Mouse (Mus musculus) lung, adult 2 months (tissue): Measurements from ENCODE around the gene Hoxb4. TPM values are rescaled to one million over a fixed set of nuclear protein-coding genes. Genes with fewer than 3 reads are reported as not detected.

Experiments
- DNase-seq: peaks from one replicate; pipeline ENCODE4 v3.0.0; 2022
- H3K4me1 ChIP-seq: fragments of 200-500 bp; 2 replicates; pipeline ENCODE4 v1.6.1; 2011; ENCODE audit warnings: low read length; ENCODE audit not compliant: control insufficient read depth, insufficient read depth
- H3K4me3 ChIP-seq: fragments of 200-500 bp; replicated peaks from 2 replicates; pipeline ENCODE3; 2011; ENCODE audit warnings: low read depth, mild to moderate bottlenecking, control low read depth, low read length; ENCODE audit errors: extremely low read depth
- CTCF ChIP-seq: fragments of 200-500 bp; IDR thresholded peaks from 2 replicates; pipeline ENCODE4 v1.5.1; 2011; ENCODE audit warnings: mild to moderate bottlenecking, low read length, control low read depth; ENCODE audit not compliant: insufficient read depth
- POLR2A ChIP-seq: fragments of 200-500 bp; IDR thresholded peaks from 2 replicates; pipeline ENCODE4 v1.6.1; 2011; ENCODE audit warnings: low read depth, mild to moderate bottlenecking, control low read depth, low read length, borderline replicate concordance; ENCODE audit errors: extremely low read depth
- WGBS: fragments of 180-500 bp; shearing (Covaris S2); methylation state at CpG from one replicate; pipeline ENCODE4 v1.1.7; 2018; 5-methylcytosine and 5-hydroxymethylcytosine counted together
- polyA plus RNA-seq: library from polyadenylated mRNA; depleted of rRNA; stranded (reverse); fragments of >200 nt; gene quantifications from 2 replicates; pipeline ENCODE4 v1.2.3, GENCODE M21; 2012

Hoxb4 gene
- polyA plus RNA-seq, 1 experiment: 9.9 TPM

GRCm38 (mm10) chr11:96313806-96314428 lies 4.2 kb upstream of the Hoxb4 start:
- TF ChIP-seq CTCF (no peak), POLR2A (no peak)
- 30% methylated on average over 12 of the region's 12 CpGs for WGBS
- Histone ChIP-seq H3K4me3 (peak overlapping the region; percentile 6), H3K4me1 (peaks cover 14% of the 10 kb centered on the region)
- DNase-seq: no peak

- no peak for TF ChIP-seq CTCF
- TF ChIP-seq POLR2A: peak; percentile 46; the same call in 1 of the 2 replicates
- DNase-seq: peak; percentile 53
- peaks cover 11% of the 10 kb centered on the region; the same call in 1 of the 2 replicates for H3K4me1 ChIP-seq
- peak overlapping the region; percentile 64 for H3K4me3 ChIP-seq
- WGBS: 3% methylated on average over 34 of the region's 34 CpGs
These were observed 3.3 kb upstream of the Hoxb4 start for GRCm38 (mm10) chr11:96314671-96315343.

- 15% methylated on average over 5 of the region's 5 CpGs for WGBS
- Histone ChIP-seq H3K4me3 (peak overlapping the region; percentile 64), H3K4me1 (peaks cover 11% of the 10 kb centered on the region; the same call in 1 of the 2 replicates)
- DNase-seq: no peak
- TF ChIP-seq CTCF (no peak), POLR2A (no peak; the same call in 1 of the 2 replicates)
These were observed 2.8 kb upstream of the Hoxb4 start for GRCm38 (mm10) chr11:96315344-96315681.

GRCm38 (mm10) chr11:96316696-96317607 lies 1.1 kb upstream of the Hoxb4 start:
- TF ChIP-seq CTCF (no peak), POLR2A (no peak)
- peaks cover 6% of the 10 kb centered on the region; the same call in 1 of the 2 replicates for H3K4me1 ChIP-seq
- H3K4me3 ChIP-seq: no peak overlapping the region
- 36% methylated on average over 18 of the region's 18 CpGs for WGBS
- DNase-seq: no peak

GRCm38 (mm10) chr11:96318368-96319070 lies 452 bp downstream of the Hoxb4 start:
- WGBS: 2% methylated on average over 35 of the region's 45 CpGs
- no peak for TF ChIP-seq CTCF
- TF ChIP-seq POLR2A: no peak
- Histone ChIP-seq H3K4me3 (peak overlapping the region; percentile 86), H3K4me1 (peaks cover 3% of the 10 kb centered on the region; the same call in 1 of the 2 replicates)
- peak; percentile 44 for DNase-seq

- 1% methylated on average over 25 of the region's 34 CpGs for WGBS
- TF ChIP-seq CTCF (no peak), POLR2A (no peak)
- DNase-seq: no peak
- Histone ChIP-seq H3K4me1 (peaks cover 3% of the 10 kb centered on the region; the same call in 1 of the 2 replicates), H3K4me3 (peak overlapping the region; percentile 84)
These were observed 1.2 kb downstream of the Hoxb4 start for GRCm38 (mm10) chr11:96319071-96319902.

- H3K4me1 ChIP-seq: peaks cover 3% of the 10 kb centered on the region; the same call in 1 of the 2 replicates
- TF ChIP-seq POLR2A: no peak
- no peak for TF ChIP-seq CTCF
- WGBS: 3% methylated on average over 29 of the region's 29 CpGs
- no peak for DNase-seq
- peak overlapping the region; percentile 62 for H3K4me3 ChIP-seq
These were observed 1.8 kb downstream of the Hoxb4 start for GRCm38 (mm10) chr11:96319910-96320309.

- Histone ChIP-seq H3K4me1 (peaks cover 2% of the 10 kb centered on the region; the same call in 1 of the 2 replicates), H3K4me3 (peak overlapping the region; percentile 9)
- DNase-seq: no peak
- TF ChIP-seq CTCF (no peak), POLR2A (no peak)
- WGBS: 32% methylated on average over 17 of the region's 17 CpGs
These were observed 2.6 kb downstream of the Hoxb4 start for GRCm38 (mm10) chr11:96320688-96321087.
